Mouse (Mus musculus) limb, embryonic 15.5 days (tissue): ENCODE results near the gene Sema4b. TPM values are rescaled to one million over a fixed set of nuclear protein-coding genes. Genes with fewer than 3 reads are reported as not detected.

Source experiments
- ATAC-seq: fragments of 200-750 bp; cut with Nextera tagmentation; 2 replicates; pipeline ENCODE4 v1.8.0; 2017; ENCODE audit warnings: low read depth, moderate TSS enrichment; ENCODE audit not compliant: insufficient number of reproducible peaks, low FRiP score, low TSS enrichment
- H3K27ac ChIP-seq: fragments of 300-500 bp; sonication (generic); 2 replicates; pipeline ENCODE4 v1.5.1; 2015; ENCODE audit warnings: moderate library complexity, mild to moderate bottlenecking, inconsistent platforms
- H3K27me3 ChIP-seq: fragments of 300-500 bp; sonication (generic); 2 replicates; pipeline ENCODE4 v1.6.1; 2015; ENCODE audit warnings: inconsistent platforms
- H3K36me3 ChIP-seq: fragments of 300-500 bp; sonication (generic); 2 replicates; pipeline ENCODE4 v1.6.1; 2015; ENCODE audit warnings: inconsistent platforms
- H3K4me1 ChIP-seq: fragments of 300-500 bp; sonication (generic); 2 replicates; pipeline ENCODE4 v1.6.1; 2015; ENCODE audit warnings: inconsistent platforms
- H3K4me2 ChIP-seq: fragments of 300-500 bp; sonication (generic); 2 replicates; pipeline ENCODE4 v1.6.1; 2015; ENCODE audit warnings: mild to moderate bottlenecking, inconsistent platforms
- H3K4me3 ChIP-seq: fragments of 300-500 bp; sonication (generic); 2 replicates; pipeline ENCODE4 v1.5.1; 2015; ENCODE audit warnings: mild to moderate bottlenecking, inconsistent platforms
- H3K9ac ChIP-seq: fragments of 300-500 bp; sonication (generic); 2 replicates; pipeline ENCODE4 v1.6.1; 2015; ENCODE audit warnings: inconsistent platforms
- H3K9me3 ChIP-seq: fragments of 300-500 bp; sonication (generic); 2 replicates; pipeline ENCODE4 v1.6.1; 2016; ENCODE audit warnings: inconsistent platforms
- WGBS: fragments of 180-500 bp; shearing (Covaris S2); methylation state at CpG from one replicate; pipeline ENCODE4 v1.1.7; 2015; 5-methylcytosine and 5-hydroxymethylcytosine counted together
- polyA plus RNA-seq: library from polyadenylated mRNA; unstranded; fragments of >200 nt; fragmentation: Nextera tagmentation; extraction: Ambion mirVana; gene quantifications from 2 replicates; pipeline ENCODE4 v1.2.1, GENCODE M21; 2015

The Sema4b gene
- polyA plus RNA-seq, 1 experiment from 2014 or later = 18.1 TPM

DNA sequence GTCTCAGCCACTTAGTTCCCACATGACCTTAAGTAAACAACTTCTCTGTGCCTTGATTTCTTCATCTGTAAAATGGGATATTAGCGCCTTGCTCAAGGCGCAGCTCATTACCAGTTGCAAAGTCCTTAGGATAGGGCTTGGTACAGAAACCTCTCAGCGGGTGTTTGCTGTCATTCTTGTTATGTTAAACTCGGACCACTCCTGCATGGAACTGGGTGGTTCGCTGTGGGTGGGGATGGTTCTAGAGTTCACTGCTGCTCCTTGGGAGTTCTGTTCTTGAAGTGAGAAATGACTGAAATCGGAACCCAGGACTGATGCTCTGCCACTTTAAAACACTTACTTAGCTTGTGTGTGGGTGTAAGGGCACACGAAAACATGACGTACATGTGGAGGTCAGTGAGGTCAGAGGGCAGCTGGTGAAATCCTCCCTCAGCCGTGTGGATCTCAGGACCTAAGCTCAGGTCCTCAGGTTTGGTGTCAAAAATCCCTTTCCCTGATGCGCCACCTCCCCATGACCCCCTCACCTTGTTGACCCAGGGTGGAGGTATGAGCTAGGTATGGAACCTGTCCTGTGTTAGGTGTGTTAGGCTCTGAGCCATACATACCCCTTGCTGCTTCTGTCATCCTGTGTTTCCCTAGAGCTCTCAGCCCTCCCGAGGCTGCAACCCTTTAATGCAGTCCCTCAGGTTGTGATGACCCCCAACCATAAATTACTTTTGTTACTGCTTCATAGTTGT, 13.4 kb downstream of the Sema4b start:
- WGBS = 66% methylated on average over 11 of the region's 11 CpGs
- peak overlapping the region; percentile 82; the same call in 1 of the 2 replicates for H3K9ac ChIP-seq
- ATAC-seq = no peak
- no peak overlapping the region for H3K27ac ChIP-seq
- no peaks in the 10 kb centered on the region for H3K9me3 ChIP-seq
- H3K27me3 ChIP-seq = no peaks in the 10 kb centered on the region
- peaks cover 59% of the 10 kb centered on the region for H3K4me1 ChIP-seq
- H3K36me3 ChIP-seq = no peaks in the 10 kb centered on the region
- peak overlapping the region; percentile 82 for H3K4me2 ChIP-seq
- peak overlapping the region; percentile 81 for H3K4me3 ChIP-seq

DNA sequence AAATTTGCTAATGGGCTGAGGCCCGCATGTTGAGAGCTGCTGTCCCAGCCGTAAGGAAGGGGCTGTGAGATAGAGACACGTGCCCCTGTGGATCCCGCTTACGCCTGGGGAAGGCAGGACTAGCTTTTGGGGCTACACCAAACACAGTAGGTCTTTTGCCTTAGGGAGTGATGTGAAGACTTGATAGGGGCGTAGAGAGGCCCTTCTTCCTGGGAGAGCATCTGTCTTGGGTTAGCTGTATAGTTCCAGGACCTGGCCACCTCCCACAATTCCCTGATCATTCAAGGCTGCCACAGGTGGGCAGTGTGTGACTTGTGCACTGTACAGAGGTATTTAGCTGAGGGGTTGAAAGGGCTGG, 13.9 kb downstream of the Sema4b start:
- H3K9ac ChIP-seq = no peak overlapping the region
- H3K27me3 ChIP-seq = no peaks in the 10 kb centered on the region
- H3K4me3 ChIP-seq = no peak overlapping the region
- ATAC-seq = no peak
- no peaks in the 10 kb centered on the region for H3K9me3 ChIP-seq
- H3K27ac ChIP-seq = no peak overlapping the region
- peak overlapping the region; percentile 82; the same call in 1 of the 2 replicates for H3K4me2 ChIP-seq
- 64% methylated on average over 6 of the region's 6 CpGs for WGBS
- peaks cover 61% of the 10 kb centered on the region for H3K4me1 ChIP-seq
- H3K36me3 ChIP-seq = no peaks in the 10 kb centered on the region

DNA sequence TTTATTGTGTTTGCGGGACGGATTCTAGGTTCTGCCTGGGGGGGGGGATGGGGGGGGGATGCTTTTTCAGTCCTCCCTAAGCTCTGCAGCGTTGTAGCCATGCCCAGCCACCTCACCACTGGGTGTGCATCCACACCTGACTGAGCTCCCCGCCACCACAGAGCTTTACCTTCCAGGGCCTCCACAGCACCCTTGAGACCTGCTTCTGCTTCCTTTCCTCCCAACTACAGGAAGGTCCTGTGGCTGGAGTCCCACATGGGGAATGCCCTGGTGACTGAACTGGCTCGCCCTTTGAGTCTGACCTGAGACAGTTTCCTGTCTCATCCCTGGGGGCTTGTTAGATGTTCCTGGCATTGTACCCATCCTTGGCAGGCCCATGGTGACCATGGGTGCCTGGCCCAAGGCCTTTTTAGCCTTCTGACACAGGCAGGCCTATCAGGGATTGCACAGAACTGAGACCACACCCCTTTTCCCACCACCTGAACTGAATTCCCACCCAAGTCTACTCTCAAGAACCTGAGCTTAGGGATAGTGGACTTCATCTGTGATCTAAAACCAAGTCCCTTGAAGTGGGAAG, 14.4 kb downstream of the Sema4b start:
- 47% methylated on average over 5 of the region's 5 CpGs for WGBS
- Histone ChIP-seq H3K9ac (no peak overlapping the region), H3K9me3 (no peaks in the 10 kb centered on the region), H3K27me3 (no peaks in the 10 kb centered on the region), H3K27ac (0 out of 2 replicates have a peak overlapping the region, but pooled peaks have one; percentile 24), H3K4me1 (peaks cover 66% of the 10 kb centered on the region), H3K36me3 (no peaks in the 10 kb centered on the region), H3K4me3 (no peak overlapping the region), H3K4me2 (no peak overlapping the region)
- ATAC-seq = no peak

DNA sequence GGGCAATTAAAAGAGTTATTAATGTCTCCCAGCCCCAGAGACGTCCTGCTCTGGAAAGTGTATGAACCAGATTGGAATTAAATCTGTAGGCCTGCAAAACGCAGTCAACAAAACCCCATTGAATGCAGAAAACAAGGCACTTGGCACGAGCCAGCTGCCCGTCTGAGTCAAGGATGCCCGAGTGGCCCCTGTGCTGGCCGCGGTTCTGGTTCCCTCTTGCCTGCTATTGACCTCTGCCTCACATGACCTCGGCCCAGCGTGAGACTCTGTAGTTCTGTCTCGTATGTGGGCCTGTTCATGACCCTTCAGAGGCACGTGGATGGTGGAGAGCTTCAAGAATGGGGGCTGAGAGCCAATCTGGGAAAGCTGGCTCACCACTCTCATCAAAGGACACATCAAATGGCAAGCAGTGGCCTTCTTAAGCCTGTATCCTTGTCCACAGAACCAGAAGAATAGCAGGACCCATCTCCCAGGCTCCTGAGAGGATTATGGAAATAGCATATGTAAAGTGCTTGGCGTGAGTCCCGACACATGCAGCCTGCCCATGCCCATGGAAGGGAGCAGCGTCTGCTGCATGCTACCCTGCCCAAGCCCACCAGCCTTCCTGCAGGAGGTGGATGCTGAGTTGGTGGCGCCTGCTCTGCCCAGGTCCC, 15.4 kb downstream of the Sema4b start:
- H3K4me1 ChIP-seq = peaks cover 76% of the 10 kb centered on the region
- no peaks in the 10 kb centered on the region for H3K9me3 ChIP-seq
- no peaks in the 10 kb centered on the region for H3K36me3 ChIP-seq
- no peak for ATAC-seq
- H3K9ac ChIP-seq = no peak overlapping the region
- no peaks in the 10 kb centered on the region for H3K27me3 ChIP-seq
- 0 out of 2 replicates have a peak overlapping the region, but pooled peaks have one; percentile 43 for H3K27ac ChIP-seq
- H3K4me2 ChIP-seq = no peak overlapping the region
- no peak overlapping the region for H3K4me3 ChIP-seq
- 77% methylated on average over 15 of the region's 15 CpGs for WGBS

DNA sequence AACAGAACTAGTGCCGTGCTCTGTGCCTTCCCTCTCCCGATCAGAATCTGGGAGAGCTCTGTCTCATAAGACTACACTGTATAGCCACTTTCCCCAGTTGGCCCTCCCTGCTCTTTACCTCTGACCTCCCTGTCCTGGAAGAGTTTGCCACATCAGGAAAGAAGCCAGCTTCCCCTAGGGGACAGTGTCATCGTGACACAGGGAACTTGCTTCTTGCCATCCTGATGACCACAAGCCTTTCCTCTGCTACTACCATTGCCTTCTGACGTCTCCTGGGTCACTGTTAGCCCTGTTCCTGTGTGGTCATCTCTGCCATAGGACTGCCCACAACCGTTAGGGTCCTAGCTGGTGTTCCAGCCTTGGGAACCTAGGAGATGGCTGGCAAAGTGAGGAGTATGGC, 16.3 kb downstream of the Sema4b start:
- no peak overlapping the region for H3K4me2 ChIP-seq
- H3K4me3 ChIP-seq = no peak overlapping the region
- H3K27ac ChIP-seq = no peak overlapping the region
- no peaks in the 10 kb centered on the region for H3K27me3 ChIP-seq
- no peaks in the 10 kb centered on the region for H3K36me3 ChIP-seq
- H3K9me3 ChIP-seq = no peaks in the 10 kb centered on the region
- no peak for ATAC-seq
- H3K9ac ChIP-seq = no peak overlapping the region
- H3K4me1 ChIP-seq = peaks cover 79% of the 10 kb centered on the region
- 85% methylated on average over 5 of the region's 5 CpGs for WGBS

DNA sequence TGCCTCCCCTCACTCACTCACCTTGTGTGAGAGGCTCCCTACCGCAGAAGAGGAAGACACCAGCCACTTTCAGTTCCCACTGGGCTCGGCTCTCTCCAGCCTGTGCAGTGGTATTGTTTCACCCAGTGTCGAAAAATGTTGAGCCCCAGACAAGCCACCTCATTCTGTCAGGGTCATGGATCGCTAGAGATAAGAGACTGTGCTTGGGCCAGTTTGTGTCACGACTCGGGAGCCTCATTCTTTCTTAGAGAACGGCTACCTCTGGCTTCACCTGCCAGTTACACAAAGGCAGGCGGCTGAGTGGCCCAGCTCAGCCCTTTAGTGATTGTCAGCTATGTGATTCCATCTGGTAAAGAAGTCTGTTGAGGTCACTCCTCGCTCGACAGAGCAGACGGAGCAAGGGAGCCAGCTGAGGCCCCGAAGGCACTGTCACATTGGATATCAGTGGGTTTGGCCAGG, 17.0 kb downstream of the Sema4b start:
- peaks cover 86% of the 10 kb centered on the region for H3K4me1 ChIP-seq

DNA sequence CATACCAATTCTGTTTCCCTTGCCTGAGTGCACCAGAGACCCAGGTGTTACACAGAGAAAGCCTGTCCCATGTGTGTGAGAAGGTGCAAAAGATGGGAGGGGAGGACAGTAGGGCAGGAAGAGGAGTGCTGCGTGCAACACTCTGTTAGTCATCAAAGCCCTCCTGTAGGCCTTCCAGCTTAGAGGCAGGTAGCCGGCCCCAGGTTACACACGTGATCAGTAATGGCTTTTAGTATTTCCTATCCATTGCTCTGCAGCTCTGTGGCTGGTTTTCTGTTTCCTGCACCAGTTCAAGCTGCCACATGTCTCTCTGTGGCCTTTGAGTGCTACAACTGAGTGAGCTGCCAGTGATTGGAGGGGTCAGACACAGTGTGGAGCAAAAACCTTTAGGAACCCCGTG, 17.7 kb downstream of the Sema4b start:
- WGBS = 71% methylated on average over 4 of the region's 4 CpGs
- H3K4me3 ChIP-seq = no peak overlapping the region
- peaks cover 85% of the 10 kb centered on the region for H3K4me1 ChIP-seq
- no peak for ATAC-seq
- H3K36me3 ChIP-seq = no peaks in the 10 kb centered on the region; the same call in 1 of the 2 replicates
- H3K9me3 ChIP-seq = no peaks in the 10 kb centered on the region
- H3K27me3 ChIP-seq = no peaks in the 10 kb centered on the region
- H3K27ac ChIP-seq = no peak overlapping the region
- no peak overlapping the region for H3K4me2 ChIP-seq
- no peak overlapping the region for H3K9ac ChIP-seq

More for the DNA sequence above, 17.0 kb downstream of the Sema4b start:
- Histone ChIP-seq H3K27me3 (no peaks in the 10 kb centered on the region), H3K4me3 (no peak overlapping the region), H3K4me2 (no peak overlapping the region), H3K9ac (no peak overlapping the region), H3K27ac (no peak overlapping the region), H3K36me3 (no peaks in the 10 kb centered on the region; the same call in 1 of the 2 replicates), H3K9me3 (no peaks in the 10 kb centered on the region)
- WGBS = 69% methylated on average over 12 of the region's 12 CpGs
- ATAC-seq = no peak

DNA sequence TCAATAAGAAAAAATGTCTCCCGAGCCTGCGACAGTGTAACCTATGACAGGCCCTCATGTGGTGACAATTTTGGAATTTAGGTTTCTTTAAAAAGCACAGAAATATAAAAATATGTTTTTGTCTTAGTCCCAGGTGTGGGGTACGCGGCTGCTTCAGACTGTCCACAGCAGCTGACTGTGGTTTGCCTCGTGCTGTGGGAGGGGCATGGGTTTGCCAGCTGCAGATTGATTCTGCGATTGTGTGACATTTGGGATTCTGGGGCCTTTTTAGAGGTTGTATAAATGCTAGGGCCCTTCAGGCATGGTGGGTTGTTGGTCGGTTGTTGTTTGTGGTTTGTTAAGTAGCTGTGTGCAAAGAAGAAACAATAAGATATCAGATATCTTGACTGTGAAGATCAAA, 18.3 kb downstream of the Sema4b start:
- no peak for ATAC-seq
- no peaks in the 10 kb centered on the region for H3K27me3 ChIP-seq
- no peaks in the 10 kb centered on the region; the same call in 1 of the 2 replicates for H3K36me3 ChIP-seq
- no peak overlapping the region for H3K4me2 ChIP-seq
- H3K4me3 ChIP-seq = no peak overlapping the region
- H3K27ac ChIP-seq = no peak overlapping the region
- H3K9me3 ChIP-seq = no peaks in the 10 kb centered on the region
- peaks cover 84% of the 10 kb centered on the region for H3K4me1 ChIP-seq
- 73% methylated on average over 7 of the region's 7 CpGs for WGBS
- no peak overlapping the region for H3K9ac ChIP-seq

DNA sequence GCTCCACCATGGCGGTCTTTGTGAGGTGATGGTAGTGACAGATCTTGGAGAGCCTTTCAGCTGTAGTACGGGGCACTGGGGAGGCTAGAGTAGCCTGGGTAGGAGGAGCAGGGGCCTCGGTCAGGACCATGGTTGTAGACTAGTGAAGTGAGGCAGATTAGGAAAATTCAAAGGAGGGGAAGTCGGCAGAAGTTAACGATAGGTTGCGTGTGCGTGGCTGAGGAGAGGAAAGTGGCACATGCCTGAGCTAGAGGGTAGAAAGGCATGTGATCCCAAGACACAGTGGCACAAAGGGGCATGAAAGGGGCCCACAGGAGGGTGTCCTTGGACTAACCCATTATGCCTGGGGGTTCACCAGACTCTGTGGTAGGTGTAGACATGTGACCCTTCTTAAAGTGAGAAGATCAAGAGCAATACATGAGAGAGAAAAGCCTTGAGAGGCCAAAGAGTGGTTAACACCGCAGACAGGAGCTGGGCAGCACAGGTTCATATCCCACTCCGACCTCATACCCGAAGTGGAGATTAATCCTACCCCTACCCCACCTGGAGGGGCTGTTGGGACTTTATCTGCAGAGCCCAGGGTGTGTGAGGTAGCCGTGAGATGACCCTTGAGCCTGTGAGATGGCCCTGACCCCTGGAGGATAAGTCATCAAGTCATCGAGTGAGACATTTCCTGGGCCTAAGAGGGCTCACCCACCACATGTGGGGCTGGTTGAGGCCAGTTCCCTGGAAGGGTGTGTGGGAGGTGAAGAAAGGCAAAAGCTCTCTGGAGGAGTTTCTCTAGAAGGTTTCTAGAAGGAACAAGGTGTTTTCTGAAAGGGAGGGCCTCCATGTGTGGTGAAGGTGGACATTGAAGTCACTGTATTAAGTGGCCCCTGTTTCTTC, 19.3 kb downstream of the Sema4b start:
- Histone ChIP-seq H3K4me1 (peaks cover 75% of the 10 kb centered on the region), H3K27ac (0 out of 2 replicates have a peak overlapping the region, but pooled peaks have one; percentile 22), H3K9ac (no peak overlapping the region), H3K4me2 (no peak overlapping the region), H3K4me3 (no peak overlapping the region), H3K9me3 (no peaks in the 10 kb centered on the region), H3K36me3 (no peaks in the 10 kb centered on the region; the same call in 1 of the 2 replicates), H3K27me3 (no peaks in the 10 kb centered on the region)
- no peak for ATAC-seq
- WGBS = 75% methylated on average over 12 of the region's 12 CpGs

DNA sequence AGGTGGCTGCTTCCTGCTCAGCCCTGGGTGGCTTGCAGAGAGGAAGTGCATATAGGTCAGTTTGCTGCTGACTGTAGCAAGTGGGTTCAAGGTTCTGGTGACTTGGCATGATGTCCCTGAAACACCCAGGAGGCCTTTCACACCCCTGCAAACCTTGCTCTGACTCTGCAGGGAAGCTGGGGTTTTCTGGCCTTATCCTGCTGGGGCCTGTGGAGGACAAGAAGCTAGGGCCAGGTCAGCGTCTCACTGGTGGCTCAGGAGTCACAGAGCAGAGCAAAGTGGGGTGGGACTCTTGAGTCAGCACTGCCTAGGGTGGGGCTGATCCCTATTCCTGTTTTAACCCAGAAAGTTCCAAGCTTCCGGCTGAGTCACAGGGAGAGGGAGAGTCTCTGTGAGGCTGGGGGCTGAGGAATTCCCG, 20.7 kb downstream of the Sema4b start:
- Histone ChIP-seq H3K4me2 (0 out of 2 replicates have a peak overlapping the region, but pooled peaks have one; percentile 12), H3K4me3 (no peak overlapping the region), H3K36me3 (no peaks in the 10 kb centered on the region; the same call in 1 of the 2 replicates), H3K9me3 (no peaks in the 10 kb centered on the region), H3K9ac (no peak overlapping the region), H3K27me3 (no peaks in the 10 kb centered on the region), H3K4me1 (peaks cover 61% of the 10 kb centered on the region), H3K27ac (peak overlapping the region; percentile 84)
- WGBS = 53% methylated on average over 3 of the region's 3 CpGs
- ATAC-seq = peak; percentile 47

DNA sequence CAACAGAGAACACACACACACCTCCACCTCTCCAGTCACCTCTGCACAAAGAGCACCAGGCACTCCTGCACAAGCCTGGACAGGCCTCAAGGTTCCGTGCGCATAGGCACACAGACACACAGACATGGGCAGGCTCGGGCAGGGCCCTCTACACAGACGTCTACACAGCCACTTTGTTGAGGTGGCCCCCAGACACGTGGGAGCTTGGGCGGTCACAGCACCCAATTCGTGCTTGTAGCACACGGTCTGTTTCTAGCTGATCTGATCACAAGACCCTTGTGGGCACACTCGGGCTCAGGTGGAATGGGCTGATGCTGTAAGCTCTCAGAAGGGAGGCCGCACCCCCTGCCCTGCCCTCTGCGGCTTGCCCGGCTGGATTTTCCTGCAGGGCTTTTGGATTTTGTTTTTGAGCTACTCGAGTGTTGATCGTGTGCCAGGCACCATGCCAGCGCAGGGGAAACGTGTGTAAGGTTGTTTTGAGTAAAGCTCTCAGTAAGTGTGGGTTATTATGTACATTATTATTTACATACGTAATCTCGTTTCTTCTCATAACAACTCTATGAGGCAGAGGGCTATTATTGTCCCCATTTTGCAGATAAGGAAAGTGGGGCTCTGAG, 21.5 kb downstream of the Sema4b start:
- WGBS = 65% methylated on average over 18 of the region's 18 CpGs
- Histone ChIP-seq H3K4me2 (no peak overlapping the region; the same call in 1 of the 2 replicates), H3K9me3 (no peaks in the 10 kb centered on the region), H3K36me3 (peaks cover 5% of the 10 kb centered on the region; the same call in 1 of the 2 replicates), H3K4me1 (peaks cover 53% of the 10 kb centered on the region), H3K27ac (peak overlapping the region; percentile 84), H3K27me3 (no peaks in the 10 kb centered on the region), H3K4me3 (no peak overlapping the region), H3K9ac (no peak overlapping the region)
- peak; percentile 75 for ATAC-seq
